Comparison of ENCODE assay signal across 8 mouse cellular contexts in genomic region chr5:38560586-38561425, GRCm38 (mm10). TPM values are rescaled to one million over a fixed set of nuclear protein-coding genes. Genes with fewer than 3 reads are reported as not detected.
DNase-seq lines count a peak whose midpoint lies in the region; ATAC-seq and TF ChIP-seq lines count a peak whose summit lies in the region.

No protein-coding gene starts in this region.

- in situ Hi-C loops in CH12.LX (cut with MboI; ENCODE audit: low pct_ligation_motif_present, low pct_unique_long_range_greater_than_20kb, low sequenced_read_pairs), result no loop called here

- H3K4me1 ChIP-seq in CH12.LX (ENCODE audit: control insufficient read depth in 1 of 2, insufficient read depth in 2 of 2), result peaks cover 3 to 31% of the 10 kb centered on the region in 2 experiments; a peak in 3 of 4 replicates
- no peaks in the 10 kb centered on the region for H3K4me1 ChIP-seq in embryonic facial prominence, embryonic 11.5 days (ENCODE audit: control insufficient read depth, insufficient read depth, low read length)
- peaks cover 55% of the 10 kb centered on the region for H3K4me1 ChIP-seq in heart, embryonic 10.5 days
- peaks cover 47% of the 10 kb centered on the region for H3K4me1 ChIP-seq in neural tube, embryonic 15.5 days

- H3K27ac ChIP-seq in CH12.LX (ENCODE audit: insufficient read depth, low read depth), result peak overlapping the region; percentile 12
- peak overlapping the region; percentile 92 for H3K27ac ChIP-seq in embryonic facial prominence, embryonic 11.5 days (replicated peaks; ENCODE audit: low read depth, low read length)
- H3K27ac ChIP-seq in heart, embryonic 10.5 days, result peak overlapping the region; percentile 99
- H3K27ac ChIP-seq in neural tube, embryonic 15.5 days (replicated peaks), result peak overlapping the region; percentile 94

- peaks cover 21% of the 10 kb centered on the region for H3K79me2 ChIP-seq in CH12.LX (replicated peaks; ENCODE audit: control insufficient read depth, extremely low read depth, insufficient read depth, poor library complexity, severe bottlenecking)

- H3K4me3 ChIP-seq in CH12.LX (replicated peaks in 1 of 3; ENCODE audit: low read depth in 2 of 3, low read length in 2 of 3, poor library complexity in 1 of 3), result peak overlapping the region; percentile 80 to 89 (median 81)
- H3K4me3 ChIP-seq in embryonic facial prominence, embryonic 11.5 days (ENCODE audit: low read depth, low read length), result peak overlapping the region; percentile 92
- peak overlapping the region; percentile 96 for H3K4me3 ChIP-seq in heart, embryonic 10.5 days
- peak overlapping the region; percentile 97 for H3K4me3 ChIP-seq in neural tube, embryonic 15.5 days (replicated peaks)

- peak overlapping the region; percentile 41 for H3K4me2 ChIP-seq in CH12.LX (ENCODE audit: insufficient read depth, low read depth, poor library complexity, severe bottlenecking)
- peak overlapping the region; percentile 87 for H3K4me2 ChIP-seq in embryonic facial prominence, embryonic 11.5 days (ENCODE audit: low read depth, low read length)
- H3K4me2 ChIP-seq in neural tube, embryonic 15.5 days, result peak overlapping the region; percentile 89

- TF ChIP-seq CTCF in CH12.LX (conservative IDR thresholded peaks at IDR 0.05 in 1 of 2, IDR thresholded peaks at IDR 0.05 in 1 of 2; ENCODE audit: low read depth in 2 of 2, low read length in 2 of 2), result no peak

- peaks cover 29 to 43% of the 10 kb centered on the region in 2 experiments for H3K36me3 ChIP-seq in CH12.LX (replicated peaks in 1 of 2; ENCODE audit: control insufficient read depth in 1 of 2, insufficient read depth in 1 of 2, low read length in 1 of 2)
- H3K36me3 ChIP-seq in embryonic facial prominence, embryonic 11.5 days (replicated peaks; ENCODE audit: control insufficient read depth, insufficient read depth, low read depth, low read length), result no peaks in the 10 kb centered on the region; the same call in none of the 2 replicates
- H3K36me3 ChIP-seq in heart, embryonic 10.5 days, result peaks cover 40% of the 10 kb centered on the region
- peaks cover 33% of the 10 kb centered on the region for H3K36me3 ChIP-seq in neural tube, embryonic 15.5 days

- 0 out of 2 replicates have a peak, but pooled peaks have one; percentile 18 for TF ChIP-seq EP300 in CH12.LX (IDR thresholded peaks at IDR 0.05; ENCODE audit: low read length)

- H3K27me3 ChIP-seq in CH12.LX (replicated peaks), result no peaks in the 10 kb centered on the region
- H3K27me3 ChIP-seq in embryonic facial prominence, embryonic 11.5 days (ENCODE audit: control insufficient read depth, insufficient read depth, low read length), result no peaks in the 10 kb centered on the region
- H3K27me3 ChIP-seq in heart, embryonic 10.5 days (ENCODE audit: insufficient read depth, poor library complexity, severe bottlenecking), result no peaks in the 10 kb centered on the region
- H3K27me3 ChIP-seq in neural tube, embryonic 15.5 days (replicated peaks), result no peaks in the 10 kb centered on the region

- no peak for TF ChIP-seq POLR2A in CH12.LX (IDR thresholded peaks at IDR 0.05; ENCODE audit: low read depth, low read length)

- WGBS in embryonic facial prominence, embryonic 11.5 days, result under 1% methylated on average over 41 of the region's 41 CpGs
- under 1% methylated on average over 39 of the region's 41 CpGs for WGBS in heart, embryonic 10.5 days
- WGBS in neural tube, embryonic 15.5 days, result 2% methylated on average over 32 of the region's 41 CpGs

- dilution Hi-C loops in CH12.LX (cut with MboI; ENCODE audit: extremely low pct_ligation_motif_present, extremely low pct_unique_long_range_greater_than_20kb, low sequenced_read_pairs), result no loop called here

- peak; percentile 49 for DNase-seq in CH12.LX (ENCODE audit: extremely low read depth)
- DNase-seq in adrenal gland, postnatal 14 days, result peak; percentile 55
- peak; percentile 38 for DNase-seq in embryonic facial prominence, embryonic 11.5 days (ENCODE audit: low spot score)
- DNase-seq in heart, embryonic 10.5 days (ENCODE audit: low spot score), result peak; percentile 85
- DNase-seq in kidney, adult 9 months, result peak; percentile 74
- peak; percentile 66 to 74 for DNase-seq in lung, adult 18-20 months
- peak; percentile 44 for DNase-seq in urinary bladder, postnatal 25 days (ENCODE audit: low spot score)

- H3K9me3 ChIP-seq in CH12.LX (replicated peaks; ENCODE audit: low read length), result no peaks in the 10 kb centered on the region
- no peaks in the 10 kb centered on the region for H3K9me3 ChIP-seq in embryonic facial prominence, embryonic 11.5 days (replicated peaks; ENCODE audit: control insufficient read depth, low read length)
- no peaks in the 10 kb centered on the region for H3K9me3 ChIP-seq in heart, embryonic 10.5 days
- no peaks in the 10 kb centered on the region for H3K9me3 ChIP-seq in neural tube, embryonic 15.5 days (replicated peaks)

- ATAC-seq in embryonic facial prominence, embryonic 11.5 days (replicated peaks; ENCODE audit: insufficient number of reproducible peaks, low FRiP score, low TSS enrichment, low read depth), result peak; percentile 29
- peak; percentile 60 for ATAC-seq in neural tube, embryonic 15.5 days (ENCODE audit: low FRiP score)

- no peak for TF ChIP-seq RAD21 in CH12.LX (IDR thresholded peaks at IDR 0.05; ENCODE audit: low read depth, low read length)

- H3K9ac ChIP-seq in CH12.LX (ENCODE audit: insufficient read depth, low read depth), result peak overlapping the region; percentile 93
- H3K9ac ChIP-seq in embryonic facial prominence, embryonic 11.5 days (replicated peaks; ENCODE audit: low read length), result peak overlapping the region; percentile 88
- peak overlapping the region; percentile 94 for H3K9ac ChIP-seq in neural tube, embryonic 15.5 days (replicated peaks)

TF ChIP-seq in CH12.LX, 34 proteins besides CTCF, POLR2A, EP300 and RAD21:
- TF ChIP-seq RCOR1 (conservative IDR thresholded peaks at IDR 0.05; ENCODE audit: low read depth, low read length) (no peak), ELF1 (IDR thresholded peaks at IDR 0.05; ENCODE audit: low read depth, low read length) (peak; percentile 65), UBTF (IDR thresholded peaks at IDR 0.05; ENCODE audit: low read depth, low read length) (0 out of 2 replicates have a peak, but pooled peaks have one; percentile 51), SMC3 (IDR thresholded peaks at IDR 0.05; ENCODE audit: low read depth, low read length) (no peak), MAFK (IDR thresholded peaks at IDR 0.05; ENCODE audit: insufficient replicate concordance, low read length) (no peak), CHD2 (IDR thresholded peaks at IDR 0.05; ENCODE audit: low read length) (no peak), ZKSCAN1 (IDR thresholded peaks at IDR 0.05; ENCODE audit: borderline replicate concordance, low read depth, low read length) (no peak), BHLHE40 (IDR thresholded peaks at IDR 0.05; ENCODE audit: low read depth, low read length) (no peak), JUN (IDR thresholded peaks at IDR 0.05; ENCODE audit: insufficient read depth, low read depth, low read length) (no peak)

RNA-seq across cellular contexts. Expression of gene Wdr1, which starts 2.2 kb away (rescaled TPM):
- 108 and 130 TPM in 2 replicates for total RNA-seq in CH12.LX (2012; rRNA removed)
- total RNA-seq in CH12.LX (2014; rRNA removed), result 173 and 187 TPM in 2 replicates
- polyA plus RNA-seq in CH12.LX (2012; ENCODE audit: insufficient read length, low read depth), result 137 and 142 TPM in 2 replicates
- total RNA-seq in adrenal gland, postnatal 14 days (2021), result 122 and 146 TPM in 2 replicates
- 227 and 231 TPM in 2 replicates for polyA plus RNA-seq in embryonic facial prominence, embryonic 11.5 days (2014; fragmentation: Nextera tagmentation; extraction: Ambion mirVana)
- polyA plus RNA-seq in heart, embryonic 10.5 days (2016; fragmentation: Nextera tagmentation; extraction: Ambion mirVana), result 243 and 286 TPM in 2 replicates
- 170 and 202 TPM in 2 replicates for polyA plus RNA-seq in neural tube, embryonic 15.5 days (2015; fragmentation: Nextera tagmentation; extraction: Ambion mirVana)

RNA-seq across cellular contexts. Expression of gene Slc2a9, which starts 57.9 kb away (rescaled TPM):
- total RNA-seq in CH12.LX (2012; rRNA removed) (1.3 and 1.6 TPM in 2 replicates), CH12.LX (2014; rRNA removed) (1.7 and 2.3 TPM in 2 replicates)
- polyA plus RNA-seq in CH12.LX (2012; ENCODE audit: insufficient read length, low read depth), result 2.8 and 3.3 TPM in 2 replicates
- total RNA-seq in adrenal gland, postnatal 14 days (2021), result 2.7 and 5.9 TPM in 2 replicates
- polyA plus RNA-seq in embryonic facial prominence, embryonic 11.5 days (2014; fragmentation: Nextera tagmentation; extraction: Ambion mirVana), result 0.33 and 0.46 TPM in 2 replicates
- polyA plus RNA-seq in heart, embryonic 10.5 days (2016; fragmentation: Nextera tagmentation; extraction: Ambion mirVana), result 0.31 and 0.47 TPM in 2 replicates
- polyA plus RNA-seq in neural tube, embryonic 15.5 days (2015; fragmentation: Nextera tagmentation; extraction: Ambion mirVana), result 0.44 and 0.95 TPM in 2 replicates

Comparison
In these comparisons a context has a peak if more than half of its experiments do, and no peak if none do; other contexts are left out.
1. Peak in every context shown above with its lines: DNase-seq, ATAC-seq, H3K4me3 ChIP-seq and H3K27ac ChIP-seq.
2. H3K27ac ChIP-seq: peak in every context shown above with its lines; median percentile 99 in heart, embryonic 10.5 days; 94 in neural tube, embryonic 15.5 days; 92 in embryonic facial prominence, embryonic 11.5 days; 12 in CH12.LX.